22 mouse cellular contexts compared by ENCODE assay signal in genomic region chr14:11560641-11561232, GRCm38 (mm10). TPM values are rescaled to one million over a fixed set of nuclear protein-coding genes. Genes with fewer than 3 reads are reported as not detected.
DNase-seq lines count a peak whose midpoint lies in the region; ATAC-seq and TF ChIP-seq lines count a peak whose summit lies in the region.
"Had no signal": no experiment of that assay in that cellular context is flagged by ENCODE, and none has a peak within 500 bp of the region (broad histone marks: within the 10 kb centered on the region; RNA-seq: fewer than 3 reads in every experiment).

No protein-coding gene starts in this region.

- ATAC-seq in kidney, embryonic 15.5 days (replicated peaks; ENCODE audit: low FRiP score) = peak; percentile 44
- ATAC-seq in lung, embryonic 15.5 days (ENCODE audit: borderline replicate concordance, extremely low read depth, low FRiP score, low TSS enrichment) = peak; percentile 46; the same call in 1 of the 2 replicates

- in situ Hi-C loops in ES-E14 (cut with MboI; ENCODE audit: low sequenced_read_pairs in 2 of 2, unreplicated experiment in 2 of 2) = loop anchor here (25.0 kb wide), 1 partner anchor 577 kb away; no protein-coding TSS in a partner anchor

- no peak overlapping the region for H3K4me3 ChIP-seq in kidney, embryonic 15.5 days (replicated peaks)
- no peak overlapping the region for H3K4me3 ChIP-seq in lung, embryonic 15.5 days
- peak overlapping the region in 1 of 2 experiments; percentile 43; a peak in 2 of 4 replicates for H3K4me3 ChIP-seq in ES-E14 (ENCODE audit: insufficient read depth in 1 of 2, low read depth in 1 of 2, low read length in 2 of 2, poor library complexity in 1 of 2, severe bottlenecking in 1 of 2)
- H3K4me3 ChIP-seq in midbrain, embryonic 10.5 days = no peak overlapping the region
- H3K4me3 ChIP-seq: embryonic facial prominence, embryonic 12.5 days; heart, adult 2 months; heart, embryonic 15.5 days had no signal

- H3K9ac ChIP-seq in kidney, embryonic 15.5 days = no peak overlapping the region
- no peak overlapping the region for H3K9ac ChIP-seq in lung, embryonic 15.5 days
- H3K9ac ChIP-seq in ES-E14 (ENCODE audit: insufficient read depth, low read depth, low read length, poor library complexity, severe bottlenecking) = no peak overlapping the region
- H3K9ac ChIP-seq: embryonic facial prominence, embryonic 12.5 days; forebrain, postnatal 0 days; heart, embryonic 15.5 days; hindbrain, embryonic 14.5 days had no signal

- peak overlapping the region; percentile 61 for H3K27ac ChIP-seq in kidney, embryonic 15.5 days
- no peak overlapping the region for H3K27ac ChIP-seq in lung, embryonic 15.5 days
- peak overlapping the region; percentile 61 for H3K27ac ChIP-seq in ES-E14 (ENCODE audit: insufficient read depth, low read depth, low read length, poor library complexity, severe bottlenecking)
- H3K27ac ChIP-seq in midbrain, embryonic 10.5 days (replicated peaks) = no peak overlapping the region
- H3K27ac ChIP-seq: embryonic facial prominence, embryonic 12.5 days; heart, adult 2 months; heart, embryonic 15.5 days; hindbrain, embryonic 14.5 days had no signal

- peaks cover 39% of the 10 kb centered on the region for H3K4me1 ChIP-seq in kidney, embryonic 15.5 days
- H3K4me1 ChIP-seq in lung, embryonic 15.5 days = peaks cover 27% of the 10 kb centered on the region
- peaks cover 14 to 31% of the 10 kb centered on the region in 2 experiments for H3K4me1 ChIP-seq in ES-E14 (ENCODE audit: control insufficient read depth in 2 of 2, insufficient read depth in 2 of 2, low read length in 2 of 2, poor library complexity in 1 of 2)
- H3K4me1 ChIP-seq in midbrain, embryonic 10.5 days = peaks cover 21% of the 10 kb centered on the region

- 39% methylated on average over 8 of the region's 8 CpGs for WGBS in kidney, embryonic 15.5 days
- 39% methylated on average over 8 of the region's 8 CpGs for WGBS in lung, embryonic 15.5 days
- WGBS in midbrain, embryonic 10.5 days = 83% methylated on average over 8 of the region's 8 CpGs

- no peaks in the 10 kb centered on the region for H3K27me3 ChIP-seq in kidney, embryonic 15.5 days
- H3K27me3 ChIP-seq in lung, embryonic 15.5 days = no peaks in the 10 kb centered on the region
- no peaks in the 10 kb centered on the region for H3K27me3 ChIP-seq in midbrain, embryonic 10.5 days (ENCODE audit: low read depth, poor library complexity, severe bottlenecking)
- H3K27me3 ChIP-seq: embryonic facial prominence, embryonic 12.5 days; heart, embryonic 15.5 days had no signal

- 0 out of 2 replicates have a peak overlapping the region, but pooled peaks have one; percentile 1 for H3K4me2 ChIP-seq in kidney, embryonic 15.5 days
- H3K4me2 ChIP-seq in lung, embryonic 15.5 days = no peak overlapping the region
- H3K4me2 ChIP-seq: embryonic facial prominence, embryonic 12.5 days; heart, embryonic 11.5 days; heart, embryonic 15.5 days; hindbrain, embryonic 14.5 days had no signal

- H3K9me3 ChIP-seq in kidney, embryonic 15.5 days (replicated peaks) = no peaks in the 10 kb centered on the region
- H3K9me3 ChIP-seq in lung, embryonic 15.5 days = no peaks in the 10 kb centered on the region
- H3K9me3 ChIP-seq in ES-E14 (ENCODE audit: control insufficient read depth, insufficient read depth, low read depth, low read length) = no peaks in the 10 kb centered on the region
- H3K9me3 ChIP-seq in midbrain, embryonic 10.5 days (replicated peaks) = 0 out of 2 replicates have a peak, but pooled peaks cover 8% of the 10 kb centered on the region
- H3K9me3 ChIP-seq: embryonic facial prominence, embryonic 12.5 days; heart, embryonic 15.5 days had no signal

- no peaks in the 10 kb centered on the region for H3K36me3 ChIP-seq in kidney, embryonic 15.5 days
- no peaks in the 10 kb centered on the region for H3K36me3 ChIP-seq in lung, embryonic 15.5 days
- H3K36me3 ChIP-seq in ES-E14 (ENCODE audit: control insufficient read depth, insufficient read depth, low read length, poor library complexity, severe bottlenecking) = no peaks in the 10 kb centered on the region
- peaks cover 28% of the 10 kb centered on the region for H3K36me3 ChIP-seq in midbrain, embryonic 10.5 days
- H3K36me3 ChIP-seq: embryonic facial prominence, embryonic 12.5 days; heart, embryonic 15.5 days had no signal

- DNase-seq in kidney, postnatal 14 days = no peak
- no peak for DNase-seq in lung, postnatal 36 days
- no peak for DNase-seq in ES-E14 (ENCODE audit: low read depth, low spot score)
- peak; percentile 51 for DNase-seq in yolk sac, embryonic 10.5 days (ENCODE audit: low spot score)
- no peak for DNase-seq in cerebellum, postnatal 4 days (ENCODE audit: low spot score in 2 of 2)
- no peak for DNase-seq in midbrain, embryonic 10.5 days (ENCODE audit: low spot score)
- DNase-seq: adrenal gland, adult 2 months; adrenal gland, postnatal 25 days; cerebellum, adult 2 months; cerebellum, postnatal 14 days; forebrain, postnatal 0 days; gastrocnemius, postnatal 14 days; heart, adult 2 months; heart, postnatal 14 days had no signal

TF ChIP-seq in ES-E14, 5 proteins besides CTCF, POLR2A, EP300 and RAD21:
- no peak for TF ChIP-seq CHD2 (IDR thresholded peaks at IDR 0.05; ENCODE audit: low read depth, low read length)
- no peak for TF ChIP-seq ZNF384 (IDR thresholded peaks at IDR 0.05; ENCODE audit: low read depth, low read length)
- TF ChIP-seq ZC3H11A (IDR thresholded peaks at IDR 0.05; ENCODE audit: borderline replicate concordance, low read depth, low read length) = no peak
- no peak for TF ChIP-seq MAFK (IDR thresholded peaks at IDR 0.05; ENCODE audit: insufficient read depth, low read depth, low read length)
- no peak for TF ChIP-seq HCFC1 (IDR thresholded peaks at IDR 0.05; ENCODE audit: borderline replicate concordance, insufficient read depth, low read length)

RNA-seq across cellular contexts. Expression of gene Ptprg, which starts 7.4 kb away (rescaled TPM):
- 39.9 and 40.4 TPM in 2 replicates for polyA plus RNA-seq in kidney, embryonic 15.5 days (2015; fragmentation: Nextera tagmentation; extraction: Ambion mirVana)
- polyA plus RNA-seq in lung, embryonic 15.5 days (2015; fragmentation: Nextera tagmentation; extraction: Ambion mirVana) = 29.9 and 30.5 TPM in 2 replicates
- total RNA-seq in ES-E14 (2012; rRNA removed) = 59.8 and 75.6 TPM in 2 replicates
- polyA plus RNA-seq in midbrain, embryonic 10.5 days (2016; fragmentation: Nextera tagmentation; extraction: Ambion mirVana) = 34.8 and 38.2 TPM in 2 replicates
- total RNA-seq: hematopoietic stem cell, adult 5-6 weeks; MEL had no signal

Comparison
In these comparisons a context has a peak if more than half of its experiments do, and no peak if none do; other contexts are left out.
1. H3K27ac ChIP-seq: peak in kidney, embryonic 15.5 days (single experiment) and ES-E14 (single experiment); none in lung, embryonic 15.5 days (single experiment) and midbrain, embryonic 10.5 days (single experiment).